Mouse (Mus musculus): ENCODE results near the gene Smyd3. TPM values are rescaled to one million over a fixed set of nuclear protein-coding genes. Genes with fewer than 3 reads are reported as not detected.

Smyd3 gene
- total and polyA plus RNA-seq, 3 experiments: 2.7 to 8.1 (median 7.6) TPM

- H3K4me3 ChIP-seq: no peak overlapping the region
- no peak overlapping the region for H3K9ac ChIP-seq (ENCODE audit: low read depth, low read length)
- no peak overlapping the region for H3K27ac ChIP-seq
- TF ChIP-seq CTCF (IDR thresholded peaks at IDR 0.05) (no peak), EP300 (IDR thresholded peaks at IDR 0.05; ENCODE audit: insufficient read depth, low read depth, low read length) (no peak), POLR2A (IDR thresholded peaks at IDR 0.05; ENCODE audit: insufficient read depth, low read depth, low read length) (no peak)
- H3K27me3 ChIP-seq (ENCODE audit: control insufficient read depth, insufficient read depth, low read length): no peaks in the 10 kb centered on the region
- DNase-seq: no peak
- WGBS: 82% methylated on average over 17 of the region's 17 CpGs
- no peaks in the 10 kb centered on the region for H3K4me1 ChIP-seq (ENCODE audit: control insufficient read depth, insufficient read depth, low read length)
- intact Hi-C loops (cut with DNase I): no loop called here
- no peaks in the 10 kb centered on the region for H3K36me3 ChIP-seq (ENCODE audit: control insufficient read depth, insufficient read depth, low read length)
- H3K79me2 ChIP-seq (replicated peaks; ENCODE audit: control insufficient read depth, insufficient read depth, low read length): no peaks in the 10 kb centered on the region
Observed at GRCm38 (mm10) chr1:179045856-179046714, 471.8 kb downstream of the Smyd3 start.

DNA sequence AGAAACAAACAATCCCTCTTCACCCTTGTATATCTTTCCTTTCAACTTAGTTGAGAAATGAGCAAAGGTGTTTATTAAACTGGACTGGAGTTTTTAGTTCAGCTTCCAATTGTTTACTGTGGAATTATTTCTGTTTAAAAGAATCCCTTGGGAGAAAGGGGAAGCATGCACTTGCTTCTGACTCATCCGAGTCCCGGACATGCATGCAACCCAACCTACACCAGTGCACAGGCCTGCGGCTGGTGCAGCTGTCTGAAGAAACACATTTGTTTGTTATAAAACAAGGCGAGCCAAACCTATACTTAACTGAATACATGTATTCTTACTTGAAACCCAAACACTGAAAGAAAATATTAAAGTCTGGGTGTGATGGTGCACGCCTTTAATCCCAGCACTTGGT is 473.7 kb downstream of the Smyd3 start:
- Histone ChIP-seq H3K4me3 (no peak overlapping the region), H3K79me2 (replicated peaks; ENCODE audit: control insufficient read depth, insufficient read depth, low read length) (no peaks in the 10 kb centered on the region), H3K36me3 (ENCODE audit: control insufficient read depth, insufficient read depth, low read length) (no peaks in the 10 kb centered on the region), H3K27ac (no peak overlapping the region), H3K27me3 (ENCODE audit: control insufficient read depth, insufficient read depth, low read length) (no peaks in the 10 kb centered on the region), H3K4me1 (ENCODE audit: control insufficient read depth, insufficient read depth, low read length) (no peaks in the 10 kb centered on the region), H3K9ac (ENCODE audit: low read depth, low read length) (no peak overlapping the region)
- intact Hi-C loops (cut with DNase I): no loop called here
- no peak for DNase-seq
- TF ChIP-seq POLR2A (IDR thresholded peaks at IDR 0.05; ENCODE audit: insufficient read depth, low read depth, low read length) (no peak), CTCF (IDR thresholded peaks at IDR 0.05) (no peak), EP300 (IDR thresholded peaks at IDR 0.05; ENCODE audit: insufficient read depth, low read depth, low read length) (no peak)
- WGBS: 75% methylated on average over 5 of the region's 5 CpGs

DNA sequence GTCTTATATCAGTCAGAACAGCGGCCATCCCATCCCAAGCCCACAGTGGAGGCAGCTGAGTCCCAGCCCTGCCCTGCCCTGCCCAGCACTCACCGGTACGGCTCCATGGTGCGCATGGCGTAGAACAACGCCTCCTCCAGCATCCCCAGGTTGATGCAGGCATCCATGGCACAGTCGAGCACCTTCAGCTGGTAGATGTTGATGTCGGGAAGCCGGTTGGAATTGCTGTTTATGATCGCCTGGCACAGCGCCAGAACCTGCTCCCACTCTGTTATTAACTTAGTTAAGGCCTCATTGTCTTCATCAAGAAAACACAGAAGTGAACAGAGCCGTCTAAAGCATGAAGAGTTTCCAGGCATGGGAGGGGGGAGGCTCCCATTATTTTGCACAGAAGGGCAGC is 474.2 kb downstream of the Smyd3 start:
- no peaks in the 10 kb centered on the region for H3K4me1 ChIP-seq (ENCODE audit: control insufficient read depth, insufficient read depth, low read length)
- TF ChIP-seq CTCF (IDR thresholded peaks at IDR 0.05): no peak
- no peak for TF ChIP-seq POLR2A (IDR thresholded peaks at IDR 0.05; ENCODE audit: insufficient read depth, low read depth, low read length)
- no peak for TF ChIP-seq EP300 (IDR thresholded peaks at IDR 0.05; ENCODE audit: insufficient read depth, low read depth, low read length)
- DNase-seq: no peak
- WGBS: 72% methylated on average over 12 of the region's 12 CpGs
- intact Hi-C loops (cut with DNase I): no loop called here
- no peaks in the 10 kb centered on the region for H3K27me3 ChIP-seq (ENCODE audit: control insufficient read depth, insufficient read depth, low read length)
- no peak overlapping the region for H3K27ac ChIP-seq
- H3K9ac ChIP-seq (ENCODE audit: low read depth, low read length): no peak overlapping the region
- H3K4me3 ChIP-seq: no peak overlapping the region
- no peaks in the 10 kb centered on the region for H3K36me3 ChIP-seq (ENCODE audit: control insufficient read depth, insufficient read depth, low read length)
- no peaks in the 10 kb centered on the region for H3K79me2 ChIP-seq (replicated peaks; ENCODE audit: control insufficient read depth, insufficient read depth, low read length)

DNA sequence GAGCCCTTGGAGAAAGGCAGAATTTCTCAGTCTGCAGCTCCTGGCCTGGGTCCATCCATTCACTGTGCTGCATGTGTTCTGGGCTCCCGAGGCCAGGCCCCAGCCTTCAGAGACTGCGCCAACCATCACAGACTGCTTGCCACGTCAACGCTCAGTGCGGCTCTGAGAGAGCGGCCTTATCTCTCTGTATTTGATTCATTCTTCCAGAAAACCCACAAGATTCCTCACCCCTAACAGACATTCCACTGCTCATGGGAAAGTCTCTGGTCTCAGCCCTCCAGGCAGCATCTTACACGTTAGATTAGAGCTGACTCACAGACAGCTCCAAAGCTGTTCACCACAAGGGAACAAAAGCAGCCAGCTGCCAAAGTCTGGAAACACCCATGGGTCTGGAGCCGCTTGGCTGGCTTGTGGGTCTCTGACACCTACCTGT is 475.9 kb downstream of the Smyd3 start:
- Histone ChIP-seq H3K9ac (ENCODE audit: low read depth, low read length) (no peak overlapping the region), H3K36me3 (ENCODE audit: control insufficient read depth, insufficient read depth, low read length) (no peaks in the 10 kb centered on the region), H3K4me3 (no peak overlapping the region), H3K27ac (no peak overlapping the region), H3K4me1 (ENCODE audit: control insufficient read depth, insufficient read depth, low read length) (no peaks in the 10 kb centered on the region), H3K27me3 (ENCODE audit: control insufficient read depth, insufficient read depth, low read length) (no peaks in the 10 kb centered on the region), H3K79me2 (replicated peaks; ENCODE audit: control insufficient read depth, insufficient read depth, low read length) (no peaks in the 10 kb centered on the region)
- TF ChIP-seq CTCF (IDR thresholded peaks at IDR 0.05) (no peak), POLR2A (IDR thresholded peaks at IDR 0.05; ENCODE audit: insufficient read depth, low read depth, low read length) (no peak)
- DNase-seq: peak; percentile 57 to 74
- intact Hi-C loops (cut with DNase I): no loop called here
- 28% methylated on average over 8 of the region's 8 CpGs for WGBS

DNA sequence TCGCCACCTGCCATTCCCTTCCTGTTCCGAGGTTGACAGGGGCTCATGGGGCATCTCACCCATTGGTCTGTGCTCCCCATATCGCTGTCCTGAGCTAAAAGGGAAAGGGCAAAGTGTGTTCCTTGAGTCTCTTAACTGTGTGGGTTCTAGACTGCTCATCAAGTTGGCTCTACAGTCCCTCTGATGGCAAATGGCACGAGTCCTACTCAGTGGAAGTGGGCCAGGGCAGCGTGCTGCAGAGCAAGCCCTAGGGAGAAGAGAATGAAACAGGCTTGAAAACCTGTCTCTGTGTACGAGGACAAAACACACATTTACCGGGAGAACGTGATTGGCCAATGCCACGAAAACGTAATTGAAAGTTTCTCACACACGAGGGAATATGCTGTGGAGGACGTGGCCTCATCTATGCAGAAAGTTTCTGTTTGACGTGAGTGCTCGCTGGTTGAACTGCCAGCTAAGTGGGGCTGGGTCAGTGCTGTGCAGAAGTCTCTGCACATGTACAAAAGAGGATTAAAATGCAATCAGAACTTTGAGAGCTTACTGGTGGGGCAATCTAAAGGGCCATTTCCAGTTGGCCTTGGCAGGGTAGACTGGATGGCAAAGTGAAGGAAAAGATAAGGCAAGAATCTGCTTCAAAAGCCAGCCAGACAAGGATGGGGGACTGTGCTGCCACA is 476.5 kb downstream of the Smyd3 start:
- H3K36me3 ChIP-seq (ENCODE audit: control insufficient read depth, insufficient read depth, low read length): no peaks in the 10 kb centered on the region
- no peaks in the 10 kb centered on the region for H3K79me2 ChIP-seq (replicated peaks; ENCODE audit: control insufficient read depth, insufficient read depth, low read length)
- intact Hi-C loops (cut with DNase I): no loop called here
- DNase-seq: peak in 1 of 2 experiments; percentile 11
- no peaks in the 10 kb centered on the region for H3K4me1 ChIP-seq (ENCODE audit: control insufficient read depth, insufficient read depth, low read length)
- no peak overlapping the region for H3K9ac ChIP-seq (ENCODE audit: low read depth, low read length)
- no peak overlapping the region for H3K4me3 ChIP-seq
- 64% methylated on average over 14 of the region's 14 CpGs for WGBS
- no peak overlapping the region for H3K27ac ChIP-seq
- H3K27me3 ChIP-seq (ENCODE audit: control insufficient read depth, insufficient read depth, low read length): no peaks in the 10 kb centered on the region
- no peak for TF ChIP-seq CTCF (IDR thresholded peaks at IDR 0.05)
- no peak for TF ChIP-seq EP300 (IDR thresholded peaks at IDR 0.05; ENCODE audit: insufficient read depth, low read depth, low read length)
- no peak for TF ChIP-seq POLR2A (IDR thresholded peaks at IDR 0.05; ENCODE audit: insufficient read depth, low read depth, low read length)

DNA sequence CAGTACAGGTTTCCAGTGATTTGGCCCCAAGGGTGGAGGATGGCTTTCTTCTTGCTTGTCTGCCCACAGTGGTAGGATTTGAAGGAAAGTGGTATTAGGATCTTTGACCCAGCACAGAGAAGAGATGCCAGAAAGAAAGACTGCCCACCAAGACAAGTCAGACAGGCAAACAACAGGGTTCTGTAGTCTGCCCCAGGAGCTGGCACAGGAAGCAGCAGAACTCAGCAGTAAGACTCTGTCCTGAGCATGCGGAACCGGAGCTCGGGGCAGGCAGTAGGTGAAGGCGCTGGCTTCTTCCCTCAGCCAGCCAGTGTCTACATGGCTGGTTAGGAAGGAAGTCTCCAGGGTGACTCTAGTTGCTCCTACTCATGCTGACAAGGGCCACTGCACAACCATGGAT is 479.0 kb downstream of the Smyd3 start:
- Histone ChIP-seq H3K27ac (no peak overlapping the region), H3K4me3 (no peak overlapping the region), H3K79me2 (replicated peaks; ENCODE audit: control insufficient read depth, insufficient read depth, low read length) (no peaks in the 10 kb centered on the region), H3K36me3 (ENCODE audit: control insufficient read depth, insufficient read depth, low read length) (no peaks in the 10 kb centered on the region), H3K9ac (ENCODE audit: low read depth, low read length) (no peak overlapping the region), H3K4me1 (ENCODE audit: control insufficient read depth, insufficient read depth, low read length) (no peaks in the 10 kb centered on the region), H3K27me3 (ENCODE audit: control insufficient read depth, insufficient read depth, low read length) (no peaks in the 10 kb centered on the region)
- no peak for TF ChIP-seq POLR2A (IDR thresholded peaks at IDR 0.05; ENCODE audit: insufficient read depth, low read depth, low read length)
- no peak for TF ChIP-seq CTCF (IDR thresholded peaks at IDR 0.05)
- no peak for TF ChIP-seq EP300 (IDR thresholded peaks at IDR 0.05; ENCODE audit: insufficient read depth, low read depth, low read length)
- no peak for DNase-seq
- WGBS: 93% methylated on average over 4 of the region's 4 CpGs
- intact Hi-C loops (cut with DNase I): no loop called here
